Mouse (Mus musculus): ENCODE measurements around the gene Mical2.

Mical2 gene

DNA sequence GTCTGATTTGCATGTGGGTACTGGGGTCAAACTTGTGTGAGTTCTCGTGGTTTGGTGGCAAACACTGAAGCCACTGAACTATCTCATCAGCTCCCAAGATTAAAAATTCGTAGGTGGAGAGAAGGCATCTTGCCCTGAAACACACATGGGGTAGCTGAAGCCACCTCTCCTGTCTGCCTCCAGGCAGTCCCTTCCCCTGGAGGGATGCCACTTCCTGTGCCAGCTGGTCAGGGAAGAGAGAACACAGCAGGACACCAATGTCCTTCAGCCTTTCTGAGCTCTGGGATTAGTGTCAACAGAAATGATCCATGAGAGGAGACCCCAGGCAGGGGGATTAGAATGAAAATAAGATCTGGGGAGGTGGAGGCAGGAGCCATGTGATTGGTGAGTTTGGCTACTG is 18.4 kb downstream of the Mical2 start:
- DNase-seq = peak; percentile 72

DNA sequence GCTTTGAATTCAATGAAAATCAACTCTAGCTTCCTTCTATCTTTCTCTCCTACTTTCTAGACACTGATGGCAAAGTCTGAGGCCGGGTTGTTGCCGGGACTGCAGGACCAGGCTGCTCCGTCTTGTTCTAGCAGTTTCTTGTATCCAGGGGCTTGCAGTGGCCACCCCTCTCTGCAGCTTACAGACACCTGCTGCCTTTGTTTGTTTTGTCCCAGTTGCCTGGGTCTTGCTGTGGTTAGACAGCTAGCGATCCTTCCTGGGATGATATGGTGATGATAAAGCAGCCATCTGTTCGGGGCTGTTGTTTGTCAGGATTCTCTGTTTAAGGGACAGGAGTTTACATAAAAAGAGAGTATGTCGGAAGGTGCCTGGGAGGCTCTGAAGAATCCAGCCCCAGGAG is 19.0 kb downstream of the Mical2 start:
- DNase-seq = peak; percentile 45

DNA sequence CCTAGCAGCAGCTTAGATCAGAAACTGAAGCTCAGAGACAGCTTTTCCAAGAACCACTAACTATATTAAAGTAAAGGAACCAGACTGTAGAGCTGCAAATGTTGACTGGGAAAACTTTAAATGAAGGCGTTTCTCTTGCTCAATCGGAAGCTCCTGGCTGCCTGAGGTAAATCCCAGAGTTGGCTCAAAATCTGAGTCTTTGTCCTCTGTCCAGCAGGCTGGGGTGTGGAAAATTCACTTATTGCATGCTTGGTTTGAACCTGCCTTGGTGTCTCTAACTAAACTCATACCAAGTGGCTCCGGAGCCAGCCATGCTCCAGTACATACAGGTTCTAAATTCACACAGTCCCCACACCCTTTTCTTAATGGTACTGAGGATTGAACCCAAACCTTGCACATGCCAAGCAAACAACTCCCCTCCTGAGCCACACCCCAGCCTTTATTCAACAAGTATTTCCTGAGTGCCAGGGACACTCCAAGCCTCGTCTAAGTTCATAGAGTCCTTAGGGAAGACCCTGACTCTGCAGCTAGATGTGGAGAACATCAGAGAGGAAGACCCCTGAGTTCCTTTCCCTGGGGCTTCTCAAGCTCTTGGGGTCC is 20.3 kb downstream of the Mical2 start:
- no peak for DNase-seq

DNA sequence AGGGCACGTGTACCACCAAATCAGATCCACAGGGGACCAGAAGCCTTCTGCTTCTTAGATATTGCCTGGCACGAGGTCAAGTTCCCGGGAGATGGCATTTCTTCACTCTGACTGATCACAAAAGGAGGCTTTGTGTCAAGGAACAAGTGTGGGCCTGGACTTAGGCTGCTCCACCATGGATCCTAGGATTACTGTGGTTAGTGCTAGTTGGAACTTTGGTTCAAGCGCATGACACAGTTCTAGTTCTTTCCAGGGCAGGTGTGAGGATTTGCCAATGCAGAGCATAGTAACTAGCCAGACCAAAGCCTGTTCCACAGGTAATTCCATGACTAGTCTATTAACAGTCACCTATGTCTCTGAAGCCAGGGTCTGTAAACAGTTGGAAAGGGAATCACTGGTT is 20.8 kb downstream of the Mical2 start:
- DNase-seq = no peak

DNA sequence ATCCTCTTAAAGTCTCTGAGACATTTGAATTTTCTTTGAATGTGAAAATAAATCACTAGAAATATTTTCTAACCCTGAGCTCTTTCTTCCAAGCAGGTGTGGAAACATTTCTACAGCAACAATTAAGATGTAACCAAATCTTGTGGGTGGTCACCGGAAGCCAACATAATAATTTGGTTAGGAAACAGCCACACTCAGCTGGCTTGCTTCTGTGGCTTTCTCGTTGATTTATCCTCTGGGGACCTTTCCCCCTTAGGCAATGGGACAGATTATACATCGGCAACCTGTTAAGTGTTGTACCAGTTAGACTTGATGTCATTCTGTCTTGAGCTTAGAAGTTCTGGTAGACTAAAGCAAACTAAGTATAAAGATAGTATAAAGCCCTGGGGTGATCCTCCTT is 22.2 kb downstream of the Mical2 start:
- DNase-seq = no peak

DNA sequence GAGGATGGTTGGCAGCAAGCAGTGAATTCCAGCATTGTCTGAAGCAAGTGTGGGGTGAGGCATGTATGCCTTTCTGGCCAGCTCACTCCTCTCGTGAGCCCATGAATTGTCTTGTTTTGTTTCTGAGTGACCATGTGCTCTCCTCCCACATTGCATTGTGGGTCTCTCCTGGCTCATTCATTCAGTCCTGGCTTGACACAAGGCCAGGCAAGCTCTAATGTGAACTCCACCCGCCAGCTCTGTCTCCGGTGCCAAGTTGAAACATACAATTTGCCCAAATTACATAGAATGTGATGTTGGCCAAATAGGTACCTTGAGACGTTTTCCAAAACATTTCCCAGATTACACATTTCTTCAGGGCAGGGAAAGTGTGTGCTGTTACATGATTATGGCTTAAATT is 23.8 kb downstream of the Mical2 start:
- DNase-seq = no peak

DNA sequence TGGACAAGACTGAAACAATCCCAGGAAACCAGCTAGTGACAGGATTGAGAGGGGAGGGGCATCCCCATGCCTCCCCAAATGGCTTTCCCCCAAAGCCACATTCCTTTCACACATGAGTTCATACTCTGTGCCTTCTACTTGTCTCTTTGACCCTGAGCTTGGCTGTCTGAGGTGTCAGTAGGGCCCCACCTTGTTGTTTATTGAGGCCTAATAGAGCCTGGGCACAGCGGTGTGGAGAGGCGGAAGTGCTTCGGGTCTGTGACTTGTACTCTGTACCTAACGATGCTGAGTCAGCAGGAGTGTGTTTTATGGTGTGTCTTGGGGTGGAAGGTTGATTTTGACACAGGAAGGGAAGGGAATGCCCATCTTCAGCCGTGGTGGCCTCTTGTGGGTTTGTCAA is 26.4 kb downstream of the Mical2 start:
- no peak for DNase-seq

DNA sequence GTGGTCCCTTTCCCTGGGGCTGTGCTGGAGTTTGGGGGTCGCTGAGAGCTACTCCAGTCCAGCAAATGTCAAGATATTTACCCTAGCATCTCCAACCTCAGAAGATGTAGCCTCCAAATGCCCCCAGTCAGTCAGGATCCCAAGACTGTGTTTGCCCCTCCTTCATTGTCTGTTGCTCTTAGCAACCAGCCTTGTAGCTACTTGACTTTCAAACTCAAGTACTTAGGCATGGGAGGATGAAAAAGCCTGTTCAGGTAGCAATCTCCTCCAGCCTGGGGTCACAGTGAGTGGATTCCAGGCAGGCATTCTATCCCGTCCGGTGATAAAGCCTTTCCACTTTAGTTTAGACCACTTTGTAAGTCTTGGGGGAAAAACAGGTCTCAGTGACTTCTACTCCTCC is 28.6 kb downstream of the Mical2 start:
- no peak for DNase-seq

DNA sequence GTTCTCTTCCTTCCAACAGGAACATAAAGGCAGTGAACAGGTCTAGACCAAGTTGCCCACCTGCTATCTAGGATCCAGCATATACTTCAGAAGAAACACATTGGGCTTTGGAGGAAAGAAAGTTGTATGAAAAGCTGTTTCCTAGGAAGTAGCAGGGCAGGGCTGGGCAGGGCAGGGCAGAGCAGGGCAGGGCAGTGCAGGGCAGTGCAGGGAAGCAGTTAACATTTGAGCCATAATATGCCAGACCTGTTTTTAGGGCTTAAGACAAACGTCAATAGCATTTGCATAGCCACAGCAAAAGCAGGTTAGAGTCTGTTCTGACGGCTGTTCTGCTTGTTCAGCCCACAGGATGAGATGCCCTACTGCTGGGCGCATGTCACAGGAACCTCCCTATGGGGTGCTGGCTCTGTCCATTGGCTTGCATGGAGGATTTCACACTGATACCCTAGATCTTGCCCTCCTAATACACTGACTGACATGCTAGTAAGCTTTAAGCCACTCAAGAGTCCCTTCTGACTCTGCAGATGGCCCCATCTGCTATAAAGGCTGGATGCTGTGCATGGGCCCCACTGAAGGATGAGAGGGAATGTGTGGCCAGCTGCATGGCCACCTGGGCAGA is 29.7 kb downstream of the Mical2 start:
- DNase-seq = peak; percentile 60

DNA sequence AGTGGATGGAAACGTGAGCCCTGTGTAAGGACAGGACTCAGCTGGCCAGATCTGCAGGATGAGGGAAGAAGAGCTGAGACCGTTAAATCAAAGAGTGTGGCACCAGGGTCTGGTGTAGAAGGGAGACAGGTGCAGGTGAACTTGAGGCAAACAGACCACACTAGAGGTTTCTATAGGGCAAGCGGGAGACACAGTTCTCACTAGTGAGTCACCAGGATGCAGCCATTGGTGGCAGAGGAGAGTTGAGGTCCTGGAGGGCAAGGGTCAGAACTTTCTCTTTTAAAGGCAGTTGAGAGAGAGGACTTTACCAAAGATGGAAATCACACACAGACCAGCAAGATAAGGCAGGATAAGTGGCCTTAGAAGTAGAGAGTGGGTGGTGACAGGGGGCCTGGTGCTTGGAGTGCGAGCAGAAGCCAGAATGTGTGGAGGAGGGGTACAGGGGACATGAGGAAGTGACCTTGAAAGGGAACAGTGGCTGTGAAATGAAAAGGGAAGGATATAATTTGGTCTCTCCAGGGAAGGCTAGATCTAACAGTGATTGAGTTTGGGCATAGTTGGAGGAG is 32.8 kb downstream of the Mical2 start:
- no peak for DNase-seq

DNA sequence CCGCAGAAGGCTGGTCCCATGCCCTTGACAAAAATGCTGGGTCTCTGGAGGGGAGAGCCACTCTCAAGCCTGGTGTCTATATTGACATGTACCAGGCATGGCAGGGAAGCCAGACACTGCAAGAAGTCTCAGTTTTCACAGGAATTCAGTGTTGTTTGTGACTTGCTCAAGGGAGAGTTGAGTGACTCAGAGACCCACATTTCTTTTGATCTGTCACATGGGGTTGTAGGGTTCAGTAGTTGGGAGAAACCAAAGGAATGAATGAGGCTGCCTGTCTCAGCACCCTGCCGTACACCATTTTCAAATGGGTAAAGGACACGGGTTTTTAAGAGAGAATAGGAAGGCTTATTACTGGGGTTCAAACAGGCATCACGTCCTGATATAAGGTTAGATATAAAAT is 33.6 kb downstream of the Mical2 start:
- DNase-seq = no peak

DNA sequence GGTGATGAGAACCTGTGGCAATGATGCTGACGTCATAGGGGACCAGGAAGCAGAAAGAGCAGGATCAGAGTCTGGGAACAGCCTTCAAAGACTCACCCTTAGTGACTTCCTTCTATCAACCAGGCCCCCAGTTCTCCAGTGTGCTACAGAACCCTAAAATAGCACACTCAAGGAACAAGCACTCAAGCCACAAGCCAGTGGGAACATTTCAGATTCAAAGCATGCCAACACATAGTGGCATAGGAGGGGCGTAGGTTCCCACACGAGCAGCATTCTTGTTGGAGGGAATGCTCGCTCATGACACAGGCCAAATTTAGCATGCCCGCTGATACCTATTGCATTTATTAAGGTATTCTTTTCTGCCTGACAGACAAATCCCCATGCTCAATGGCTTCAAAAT is 35.5 kb downstream of the Mical2 start:
- no peak for DNase-seq

DNA sequence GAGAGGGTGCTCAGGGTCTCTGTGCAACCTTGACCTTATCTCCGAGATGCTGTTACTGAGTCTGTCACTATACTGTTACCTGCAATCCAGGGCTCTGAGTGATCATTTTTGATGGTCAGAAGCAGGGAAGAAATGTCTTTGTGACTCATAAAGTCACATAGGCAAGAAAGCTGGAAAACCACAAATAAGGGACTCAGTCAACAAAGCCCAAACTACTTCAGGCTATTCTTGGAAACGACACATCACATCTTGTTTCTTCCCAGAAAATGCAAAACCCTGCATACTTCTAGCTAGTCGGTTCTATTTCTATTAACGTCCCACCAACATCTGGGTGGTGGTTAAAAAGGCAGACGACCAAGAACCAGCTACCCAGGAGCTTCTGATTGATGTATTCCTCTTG is 41.6 kb downstream of the Mical2 start:
- no peak for DNase-seq

DNA sequence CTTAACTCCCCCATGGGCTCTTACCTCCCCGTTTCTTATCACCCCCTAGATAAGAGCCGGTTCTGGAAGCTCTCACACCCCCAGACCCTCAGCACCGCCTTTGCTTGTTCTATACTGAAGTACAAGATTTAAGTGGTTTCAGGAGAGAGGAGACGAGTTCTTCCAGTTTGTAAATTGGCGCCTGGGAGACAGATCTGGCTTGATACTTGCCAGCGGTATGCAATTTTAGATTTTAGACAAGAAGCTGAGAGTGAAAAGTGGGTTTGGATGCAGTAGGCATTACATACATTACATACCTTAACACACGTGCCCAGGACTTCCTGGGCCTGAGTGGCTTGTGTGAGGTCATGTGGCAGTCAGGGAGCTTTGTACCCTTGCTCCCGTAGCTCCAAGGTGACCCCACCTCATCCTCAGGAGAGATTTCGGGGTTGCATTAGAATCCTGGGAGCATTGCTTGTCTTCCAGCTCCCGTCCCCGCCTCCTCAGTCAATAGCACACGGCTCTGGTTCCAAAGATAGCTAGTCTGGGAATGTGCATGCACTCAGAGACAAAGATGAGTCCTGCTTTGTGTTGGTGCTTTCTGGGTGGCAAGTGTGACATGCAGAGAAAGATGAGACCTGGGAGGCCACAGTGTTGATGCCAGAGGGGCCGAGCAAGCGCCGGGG is 43.2 kb downstream of the Mical2 start:
- no peak for DNase-seq

DNA sequence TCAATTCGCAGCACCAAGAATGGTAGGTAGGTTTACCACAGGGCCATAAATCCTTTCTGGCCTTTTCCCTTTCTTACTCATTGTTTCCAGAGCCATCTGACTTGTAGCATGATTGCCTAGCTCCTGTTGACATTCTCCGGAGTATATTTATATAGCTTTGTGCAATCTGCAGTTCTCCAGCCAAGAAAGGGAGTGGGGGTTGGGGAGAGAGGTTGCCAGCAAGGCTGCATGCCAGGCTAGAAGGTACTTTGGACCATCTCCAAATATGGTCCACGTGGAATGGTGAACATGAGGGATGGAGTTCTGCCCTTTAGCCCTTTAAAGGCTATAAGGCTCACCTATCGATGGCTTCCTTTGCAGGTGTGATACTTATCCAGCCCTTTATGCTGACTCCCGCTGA is 45.2 kb downstream of the Mical2 start:
- DNase-seq = no peak

DNA sequence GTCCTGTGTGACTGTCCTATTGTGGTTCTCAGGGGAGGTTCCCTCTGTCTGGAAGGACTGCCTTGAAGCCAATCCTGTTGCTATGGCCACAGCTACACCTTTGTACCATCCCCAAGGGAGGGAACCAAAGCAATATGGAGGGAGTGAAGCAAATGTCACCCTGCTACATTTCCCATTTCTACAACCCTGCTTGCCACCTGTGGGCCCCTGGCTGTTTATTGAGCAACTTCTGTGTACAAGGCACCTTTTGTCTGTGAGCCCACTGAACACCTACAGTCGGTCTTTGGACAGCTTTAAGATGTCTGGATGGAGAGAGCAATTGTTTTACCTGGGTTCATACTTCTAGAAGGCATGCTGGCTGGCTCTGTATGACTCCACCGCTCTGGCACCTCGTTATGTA is 46.0 kb downstream of the Mical2 start:
- no peak for DNase-seq

DNA sequence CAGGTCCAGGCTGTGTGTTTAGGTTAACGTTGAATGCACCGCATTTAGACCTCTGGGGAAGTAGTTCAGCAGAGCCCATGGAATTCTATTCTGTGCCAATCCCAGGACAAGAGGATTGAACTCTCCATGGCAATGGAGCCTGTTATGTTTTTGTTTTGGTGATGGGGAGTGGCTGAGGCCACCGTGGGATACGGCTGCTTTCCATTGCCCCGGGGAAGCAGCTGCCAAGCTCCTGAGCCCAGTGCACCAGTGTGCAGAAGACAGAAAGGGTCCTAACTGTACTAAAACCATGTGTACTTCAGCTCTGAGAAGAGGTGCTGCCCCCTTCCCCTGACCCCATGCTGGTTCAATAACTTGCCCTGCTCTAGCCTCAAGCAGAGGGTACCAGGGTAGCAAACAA is 47.0 kb downstream of the Mical2 start:
- no peak for DNase-seq

DNA sequence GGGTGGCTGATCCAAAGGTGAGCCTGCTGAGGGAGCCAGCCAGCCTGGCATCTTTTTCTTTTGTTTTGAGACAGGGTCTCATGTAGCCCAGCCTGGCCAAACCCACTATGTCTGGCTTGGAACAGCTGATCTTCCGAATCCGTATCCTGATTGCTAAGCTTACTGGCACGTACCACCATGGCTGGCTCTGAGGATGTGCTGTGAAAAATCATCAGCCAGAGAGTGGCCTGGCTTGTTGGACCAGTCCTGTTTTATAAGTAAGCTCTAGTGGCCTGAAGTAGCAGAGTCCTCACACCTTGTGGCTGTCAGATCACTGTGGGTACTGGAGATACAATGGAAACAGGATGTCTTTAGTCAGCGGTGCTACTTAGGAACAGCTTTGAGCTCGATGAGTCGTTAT is 47.8 kb downstream of the Mical2 start:
- DNase-seq = no peak

DNA sequence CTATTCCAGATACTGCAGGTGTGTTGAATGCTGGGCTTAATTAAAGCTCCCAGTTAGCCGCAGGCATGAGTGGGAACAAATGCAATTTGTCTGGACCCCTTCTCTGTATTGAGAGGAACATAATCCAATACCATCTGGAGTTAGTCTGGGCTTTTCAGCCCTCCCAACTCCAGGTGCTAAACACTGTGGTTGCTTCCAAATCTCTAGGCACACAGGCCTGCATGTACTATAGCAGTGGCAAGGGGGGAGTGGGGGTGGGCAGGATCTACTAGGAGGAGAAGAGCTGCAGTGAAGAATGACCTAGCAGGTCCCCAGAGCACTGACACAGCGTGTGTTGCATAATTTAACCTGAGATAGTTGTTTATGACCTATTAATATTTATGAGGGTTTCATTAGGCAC is 49.0 kb downstream of the Mical2 start:
- no peak for DNase-seq

DNA sequence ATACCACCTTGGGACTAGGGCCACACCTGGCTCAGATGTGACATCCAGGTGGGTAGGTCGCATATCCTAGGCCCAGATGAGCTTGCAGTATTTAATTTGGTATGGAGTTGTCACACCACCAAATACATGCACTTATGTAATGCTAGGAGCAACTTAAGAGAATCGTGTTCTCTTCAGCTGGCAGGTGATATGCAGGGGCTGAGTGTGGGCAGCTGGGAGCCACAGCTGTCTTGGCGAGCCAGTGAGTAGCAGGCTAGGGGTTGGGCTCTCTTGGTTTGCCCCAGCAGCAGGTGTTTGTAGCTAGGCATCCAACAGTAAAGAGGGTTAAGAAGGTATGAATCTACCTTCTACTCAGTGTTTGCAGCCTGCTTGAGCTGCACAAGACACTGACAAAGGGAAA is 49.4 kb downstream of the Mical2 start:
- DNase-seq = no peak

DNA sequence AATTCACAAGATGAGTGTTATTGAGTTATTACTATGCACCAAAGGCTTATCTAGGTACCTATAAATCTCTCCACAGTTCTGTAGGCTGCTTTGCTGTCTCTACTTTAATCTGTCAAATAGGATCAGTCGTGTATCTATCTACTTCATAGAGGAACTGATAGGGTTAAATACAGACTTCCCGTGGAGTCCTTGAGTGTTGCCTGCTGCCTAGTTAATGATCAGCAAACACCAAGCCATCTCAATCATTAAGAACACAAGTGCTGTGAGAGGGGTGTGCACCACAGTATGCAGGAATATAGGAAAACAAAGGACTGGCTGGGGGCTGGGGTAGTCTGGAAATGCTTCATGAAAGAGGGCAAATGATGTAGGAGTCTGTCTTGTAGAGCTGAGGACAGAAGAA is 50.2 kb downstream of the Mical2 start:
- DNase-seq = no peak

DNA sequence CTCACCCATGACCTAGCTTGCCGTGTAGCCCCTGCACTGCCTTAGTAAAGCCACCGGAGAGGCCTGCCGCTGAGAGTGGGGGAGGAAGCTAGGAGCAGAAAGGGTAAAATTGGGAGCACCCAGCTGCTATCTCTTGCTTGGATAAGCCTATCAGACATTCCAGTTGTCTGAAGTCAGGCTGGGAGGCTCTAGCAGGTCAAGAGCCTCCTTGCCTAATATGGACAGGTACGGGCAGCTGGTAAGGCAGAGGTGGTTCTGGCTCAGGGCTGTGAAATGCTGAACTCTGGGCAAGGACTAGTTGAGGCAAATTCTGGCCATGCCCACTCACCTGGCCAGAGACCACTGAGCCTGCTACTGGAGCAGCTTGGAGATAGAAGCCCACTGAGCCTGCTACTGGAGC is 51.2 kb downstream of the Mical2 start:
- no peak for DNase-seq

DNA sequence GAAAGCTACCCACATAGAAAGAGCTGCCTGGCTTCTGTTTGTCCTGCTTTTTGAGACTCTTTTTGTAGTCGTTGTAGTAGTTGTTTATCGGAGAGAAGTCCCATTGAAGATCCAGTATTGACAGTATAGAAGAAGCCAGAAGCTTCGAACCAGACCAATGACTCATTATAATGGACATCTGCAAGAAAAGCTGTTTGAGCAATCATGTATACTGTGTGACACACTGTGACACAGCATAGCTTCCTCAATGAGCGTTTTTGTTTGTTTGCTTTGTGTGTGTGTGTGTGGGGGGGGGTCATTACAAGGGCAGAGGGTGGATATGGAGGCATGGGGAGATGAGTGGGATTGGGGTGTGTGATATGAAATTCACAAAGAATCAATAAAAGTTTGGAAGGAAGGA is 53.0 kb downstream of the Mical2 start:
- no peak for DNase-seq

DNA sequence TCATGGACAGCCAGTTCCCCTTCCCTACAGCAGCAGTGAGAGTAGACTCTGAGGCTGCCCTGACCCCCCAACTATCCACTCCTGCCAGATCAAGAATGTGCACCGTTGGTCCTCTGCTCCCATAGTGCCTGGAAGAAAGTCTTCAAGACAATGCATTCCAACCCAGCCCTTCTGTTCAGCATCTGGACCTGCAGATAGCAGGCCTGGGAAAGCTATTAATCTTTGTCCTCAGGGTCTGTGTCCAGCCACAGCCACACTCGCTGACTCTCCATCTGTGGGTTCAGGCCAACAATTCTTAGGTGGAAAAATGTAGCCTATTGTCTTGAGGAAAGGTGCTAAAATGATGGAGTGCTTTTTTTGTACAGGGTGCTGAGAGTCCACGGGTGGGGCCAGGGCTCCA is 54.8 kb downstream of the Mical2 start:
- DNase-seq = no peak

All from retina, postnatal 1 day (tissue).